Mouse (Mus musculus) hindbrain, embryonic 15.5 days (tissue): Measurements from ENCODE around the gene Crocc. TPM values are rescaled to one million over a fixed set of nuclear protein-coding genes. Genes with fewer than 3 reads are reported as not detected.

Experiments
- ATAC-seq: fragments of 200-750 bp; cut with Nextera tagmentation; 2 replicates; pipeline ENCODE4 v1.8.0; 2017; ENCODE audit warnings: low read depth, moderate number of reproducible peaks, moderate TSS enrichment; ENCODE audit not compliant: low FRiP score
- H3K27ac ChIP-seq: fragments of 300-500 bp; sonication (generic); replicated peaks from 2 replicates; pipeline ENCODE4 v1.5.1; 2015; ENCODE audit warnings: mild to moderate bottlenecking, inconsistent platforms
- H3K27me3 ChIP-seq: fragments of 300-500 bp; sonication (generic); 2 replicates; pipeline ENCODE4 v1.6.1; 2015; ENCODE audit warnings: control low read depth, inconsistent platforms
- H3K36me3 ChIP-seq: fragments of 300-500 bp; sonication (generic); 2 replicates; pipeline ENCODE4 v1.6.1; 2015; ENCODE audit warnings: control low read depth, inconsistent platforms
- H3K4me1 ChIP-seq: fragments of 300-500 bp; sonication (generic); replicated peaks from 2 replicates; pipeline ENCODE4 v1.6.1; 2015; ENCODE audit warnings: control low read depth, inconsistent platforms
- H3K4me2 ChIP-seq: fragments of 300-500 bp; sonication (generic); 2 replicates; pipeline ENCODE4 v1.6.1; 2015; ENCODE audit warnings: moderate library complexity, mild to moderate bottlenecking, inconsistent platforms
- H3K4me3 ChIP-seq: fragments of 300-500 bp; sonication (generic); 2 replicates; pipeline ENCODE4 v1.5.1; 2015; ENCODE audit warnings: mild to moderate bottlenecking, inconsistent platforms
- H3K9ac ChIP-seq: fragments of 300-500 bp; sonication (generic); 2 replicates; pipeline ENCODE4 v1.6.1; 2015; ENCODE audit warnings: inconsistent platforms
- H3K9me3 ChIP-seq: fragments of 300-500 bp; sonication (generic); 2 replicates; pipeline ENCODE4 v1.6.1; 2016; ENCODE audit warnings: control low read depth, inconsistent platforms
- WGBS: fragments of 180-500 bp; shearing (Covaris S2); methylation state at CpG from one replicate; pipeline ENCODE4 v1.1.7; 2015; 5-methylcytosine and 5-hydroxymethylcytosine counted together
- polyA plus RNA-seq: library from polyadenylated mRNA; unstranded; fragments of >200 nt; fragmentation: Nextera tagmentation; extraction: Ambion mirVana; gene quantifications from 2 replicates; pipeline ENCODE4 v1.2.1, GENCODE M21; 2015

Crocc gene
- polyA plus RNA-seq, 1 experiment from 2014 or later, result 7.7 TPM

GRCm38 (mm10) chr4:141086862-141087261 lies 26.5 kb upstream of the Crocc start:
- H3K27me3 ChIP-seq, result no peaks in the 10 kb centered on the region
- H3K4me3 ChIP-seq, result no peak overlapping the region
- no peak for ATAC-seq
- H3K4me1 ChIP-seq, result no peaks in the 10 kb centered on the region
- 82% methylated on average over 10 of the region's 10 CpGs for WGBS
- no peaks in the 10 kb centered on the region for H3K9me3 ChIP-seq
- no peak overlapping the region for H3K27ac ChIP-seq
- H3K4me2 ChIP-seq, result no peak overlapping the region
- H3K9ac ChIP-seq, result no peak overlapping the region
- no peaks in the 10 kb centered on the region for H3K36me3 ChIP-seq

GRCm38 (mm10) chr4:141078510-141079137 lies 18.3 kb upstream of the Crocc start:
- 71% methylated on average over 18 of the region's 18 CpGs for WGBS
- H3K36me3 ChIP-seq, result peaks cover 4% of the 10 kb centered on the region; the same call in 1 of the 2 replicates
- H3K9ac ChIP-seq, result no peak overlapping the region
- peaks cover 22% of the 10 kb centered on the region for H3K4me1 ChIP-seq
- no peaks in the 10 kb centered on the region for H3K9me3 ChIP-seq
- no peak overlapping the region for H3K27ac ChIP-seq
- H3K27me3 ChIP-seq, result no peaks in the 10 kb centered on the region
- peak overlapping the region; percentile 84 for H3K4me3 ChIP-seq
- ATAC-seq, result peak; percentile 27; the same call in 1 of the 2 replicates
- no peak overlapping the region; the same call in 1 of the 2 replicates for H3K4me2 ChIP-seq

- ATAC-seq, result peak; percentile 93
- peak within 1 kb of the TSS; percentile 84 for H3K4me3 ChIP-seq
- peaks cover 22% of the 10 kb centered on the region for H3K4me1 ChIP-seq
- no peaks in the 10 kb centered on the region for H3K9me3 ChIP-seq
- H3K27me3 ChIP-seq, result no peaks in the 10 kb centered on the region
- peak within 1 kb of the TSS; percentile 84 for H3K27ac ChIP-seq
- H3K9ac ChIP-seq, result peak within 1 kb of the TSS; percentile 94
- H3K4me2 ChIP-seq, result peak within 1 kb of the TSS; percentile 83
- WGBS, result under 1% methylated on average over 67 of the region's 67 CpGs
- H3K36me3 ChIP-seq, result peaks cover 11% of the 10 kb centered on the region
Measured at GRCm38 (mm10) chr4:141077681-141078509, 17.5 kb upstream of the Crocc start, which contains the start of gene Necap2. Gene Necap2, minus strand, starts transcription at chr4:141078357.

- peak overlapping the region; percentile 94 for H3K9ac ChIP-seq
- H3K27me3 ChIP-seq, result no peaks in the 10 kb centered on the region
- H3K4me3 ChIP-seq, result peak overlapping the region; percentile 84
- WGBS, result 83% methylated on average over 17 of the region's 17 CpGs
- H3K27ac ChIP-seq, result no peak overlapping the region
- ATAC-seq, result no peak
- peak overlapping the region; percentile 83 for H3K4me2 ChIP-seq
- peaks cover 19% of the 10 kb centered on the region for H3K36me3 ChIP-seq
- peaks cover 22% of the 10 kb centered on the region for H3K4me1 ChIP-seq
- H3K9me3 ChIP-seq, result no peaks in the 10 kb centered on the region
Measured at GRCm38 (mm10) chr4:141076761-141077506, 16.6 kb upstream of the Crocc start.

- peaks cover 39% of the 10 kb centered on the region for H3K36me3 ChIP-seq
- H3K4me2 ChIP-seq, result no peak overlapping the region
- H3K9me3 ChIP-seq, result no peaks in the 10 kb centered on the region
- WGBS, result 94% methylated on average over 4 of the region's 4 CpGs
- no peak overlapping the region for H3K4me3 ChIP-seq
- H3K27me3 ChIP-seq, result no peaks in the 10 kb centered on the region
- no peak overlapping the region for H3K9ac ChIP-seq
- peaks cover 22% of the 10 kb centered on the region for H3K4me1 ChIP-seq
- no peak overlapping the region for H3K27ac ChIP-seq
- ATAC-seq, result no peak
Measured at GRCm38 (mm10) chr4:141074109-141074508, 13.8 kb upstream of the Crocc start.

GRCm38 (mm10) chr4:141073661-141074060 lies 13.3 kb upstream of the Crocc start:
- Histone ChIP-seq H3K27ac (no peak overlapping the region), H3K4me1 (peaks cover 22% of the 10 kb centered on the region), H3K9ac (no peak overlapping the region), H3K27me3 (no peaks in the 10 kb centered on the region), H3K9me3 (no peaks in the 10 kb centered on the region), H3K4me3 (no peak overlapping the region), H3K4me2 (no peak overlapping the region), H3K36me3 (peaks cover 43% of the 10 kb centered on the region)
- ATAC-seq, result no peak
- 79% methylated on average over 9 of the region's 9 CpGs for WGBS

GRCm38 (mm10) chr4:141072502-141072901 lies 12.2 kb upstream of the Crocc start:
- Histone ChIP-seq H3K4me3 (no peak overlapping the region), H3K9me3 (no peaks in the 10 kb centered on the region), H3K27me3 (no peaks in the 10 kb centered on the region), H3K9ac (no peak overlapping the region), H3K27ac (no peak overlapping the region), H3K4me1 (peaks cover 22% of the 10 kb centered on the region), H3K36me3 (peaks cover 50% of the 10 kb centered on the region), H3K4me2 (no peak overlapping the region)
- WGBS, result 93% methylated on average over 11 of the region's 11 CpGs
- ATAC-seq, result no peak

GRCm38 (mm10) chr4:141069731-141070130 lies 9.4 kb upstream of the Crocc start:
- WGBS, result 56% methylated on average over 4 of the region's 4 CpGs
- Histone ChIP-seq H3K9me3 (no peaks in the 10 kb centered on the region), H3K4me1 (peaks cover 22% of the 10 kb centered on the region), H3K36me3 (peaks cover 67% of the 10 kb centered on the region), H3K27me3 (no peaks in the 10 kb centered on the region), H3K9ac (no peak overlapping the region), H3K4me2 (no peak overlapping the region), H3K4me3 (no peak overlapping the region), H3K27ac (no peak overlapping the region)
- ATAC-seq, result no peak

GRCm38 (mm10) chr4:141068655-141069054 lies 8.3 kb upstream of the Crocc start:
- ATAC-seq, result no peak
- 94% methylated on average over 8 of the region's 8 CpGs for WGBS
- H3K27ac ChIP-seq, result no peak overlapping the region
- H3K4me3 ChIP-seq, result no peak overlapping the region
- H3K27me3 ChIP-seq, result no peaks in the 10 kb centered on the region
- H3K9ac ChIP-seq, result no peak overlapping the region
- H3K36me3 ChIP-seq, result peaks cover 63% of the 10 kb centered on the region
- no peaks in the 10 kb centered on the region for H3K9me3 ChIP-seq
- H3K4me1 ChIP-seq, result peaks cover 16% of the 10 kb centered on the region
- H3K4me2 ChIP-seq, result no peak overlapping the region

GRCm38 (mm10) chr4:141067516-141068046 lies 7.2 kb upstream of the Crocc start:
- H3K27ac ChIP-seq, result peak overlapping the region; percentile 49; the same call in 1 of the 2 replicates
- H3K4me1 ChIP-seq, result peaks cover 16% of the 10 kb centered on the region
- no peak overlapping the region for H3K4me3 ChIP-seq
- H3K9me3 ChIP-seq, result no peaks in the 10 kb centered on the region
- ATAC-seq, result no peak
- H3K4me2 ChIP-seq, result no peak overlapping the region
- H3K9ac ChIP-seq, result no peak overlapping the region
- H3K27me3 ChIP-seq, result no peaks in the 10 kb centered on the region
- 81% methylated on average over 9 of the region's 9 CpGs for WGBS
- peaks cover 53% of the 10 kb centered on the region for H3K36me3 ChIP-seq

GRCm38 (mm10) chr4:141066709-141067515 lies 6.6 kb upstream of the Crocc start:
- Histone ChIP-seq H3K27me3 (no peaks in the 10 kb centered on the region), H3K9me3 (no peaks in the 10 kb centered on the region), H3K9ac (no peak overlapping the region), H3K27ac (peak overlapping the region; percentile 49), H3K4me3 (no peak overlapping the region), H3K36me3 (peaks cover 47% of the 10 kb centered on the region), H3K4me2 (no peak overlapping the region), H3K4me1 (peaks cover 16% of the 10 kb centered on the region)
- WGBS, result 65% methylated on average over 12 of the region's 12 CpGs
- ATAC-seq, result no peak
